Comparison of ENCODE assay signal across 23 mouse cellular contexts in the genomic region with DNA sequence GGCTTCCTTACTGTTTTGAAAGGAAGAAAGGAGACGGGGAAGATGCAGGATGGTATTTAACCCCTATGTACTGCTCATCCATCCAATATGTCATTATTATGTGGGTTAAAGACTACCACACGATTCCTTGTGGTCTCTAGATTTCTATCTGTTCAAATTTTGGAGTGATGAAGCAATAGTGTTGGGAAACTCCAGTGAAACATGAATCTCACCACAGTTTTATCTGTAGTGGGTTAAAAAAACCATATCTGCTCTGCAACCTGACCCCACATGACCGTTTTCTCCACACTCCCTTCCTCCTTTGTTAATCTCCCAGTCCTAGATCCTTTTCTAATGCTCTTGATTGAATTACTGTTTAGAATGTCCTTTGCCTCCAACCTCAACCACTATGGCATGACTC.
A peak's percentile ranks its signal among the peaks of the same experiment; 100 is the strongest.
DNase-seq lines count a peak whose midpoint lies in the region; ATAC-seq and TF ChIP-seq lines count a peak whose summit lies in the region.
"Had no signal": no experiment of that assay in that cellular context is flagged by ENCODE, and none has a peak within 500 bp of the region (broad histone marks: within the 10 kb centered on the region; RNA-seq: fewer than 3 reads in every experiment).

No protein-coding gene starts in this region.

- H3K4me3 ChIP-seq in C2C12 (ENCODE audit: insufficient read depth, poor library complexity, severe bottlenecking), result no peak overlapping the region
- H3K4me3 ChIP-seq: forebrain, embryonic 10.5 days; forebrain, embryonic 13.5 days; heart, embryonic 10.5 days; hindbrain, embryonic 12.5 days had no signal

- H3K79me3 ChIP-seq in C2C12 (ENCODE audit: low read depth), result no peaks in the 10 kb centered on the region

- H3K36me3 ChIP-seq in C2C12 (ENCODE audit: control insufficient read depth, insufficient read depth), result peaks cover 26% of the 10 kb centered on the region
- H3K36me3 ChIP-seq: hindbrain, embryonic 12.5 days had no signal

- H3K27me3 ChIP-seq in C2C12 (ENCODE audit: control insufficient read depth, insufficient read depth, insufficient read length), result no peaks in the 10 kb centered on the region
- H3K27me3 ChIP-seq: CH12.LX; forebrain, embryonic 13.5 days; hindbrain, embryonic 12.5 days had no signal

- no peak for TF ChIP-seq CTCF in C2C12 (IDR thresholded peaks at IDR 0.05; ENCODE audit: control insufficient read depth, insufficient read depth, insufficient read length)

- ATAC-seq in granulocyte monocyte progenitor cell, adult 5-6 weeks (replicated peaks; ENCODE audit: poor library complexity, severe bottlenecking), result peak; percentile 61
- ATAC-seq: forebrain, embryonic 13.5 days; forebrain, embryonic 16.5 days; hindbrain, postnatal 0 days; inflammation-experienced regulatory T-cells, adult 6 months; intestine, embryonic 16.5 days had no signal

- no peaks in the 10 kb centered on the region for H3K79me2 ChIP-seq in C2C12 (ENCODE audit: control insufficient read depth, insufficient read depth)

- H3ac ChIP-seq in C2C12 (ENCODE audit: control insufficient read depth, insufficient read length, low read depth), result no peak overlapping the region

- peak; percentile 94 for DNase-seq in 416B (ENCODE audit: low read depth)
- DNase-seq in cerebellum, postnatal 4 days (ENCODE audit: low spot score in 2 of 2), result no peak
- no peak for DNase-seq in kidney, postnatal 4 days
- DNase-seq in right cerebral cortex, postnatal 25 days, result no peak
- DNase-seq: adrenal gland, adult 2 months; adrenal gland, postnatal 14 days; cerebellum, adult 11 months; cerebellum, adult 2 months; cerebellum, adult 9-11 months; cerebellum, postnatal 25 days; gastrocnemius, postnatal 10 days; heart, adult 18-20 months had no signal

TF ChIP-seq in C2C12, 6 proteins besides CTCF, POLR2A, EP300 and RAD21:
- no peak for TF ChIP-seq MYOG (IDR thresholded peaks at IDR 0.05; ENCODE audit: control insufficient read depth, extremely low read depth, insufficient read length)
- TF ChIP-seq CEBPB (IDR thresholded peaks at IDR 0.05; ENCODE audit: low read depth), result peak; percentile 82
- TF ChIP-seq MYOD1 (IDR thresholded peaks at IDR 0.05; ENCODE audit: control insufficient read depth, insufficient read length, low read depth), result no peak
- peak; percentile 40 for TF ChIP-seq USF1 (IDR thresholded peaks at IDR 0.05; ENCODE audit: low read depth)
